Mouse (Mus musculus): ENCODE results near the gene Tgif2. TPM values are rescaled to one million over a fixed set of nuclear protein-coding genes. Genes with fewer than 3 reads are reported as not detected.
"Not testable (repeated sequence)": the region's sequence is repeated elsewhere in the genome, so short reads cannot be mapped to it uniquely, and the experiment has no call there.

Tgif2 gene
- total and polyA plus RNA-seq, 2 experiments from 2014 or later, result 8.2 to 10.8 TPM

- WGBS, result 73% methylated on average over 3 of the region's 3 CpGs
- no peak for ATAC-seq (ENCODE audit: low FRiP score)
- TF ChIP-seq CTCF (IDR thresholded peaks at IDR 0.05), result no peak
- no peaks in the 10 kb centered on the region for H3K4me1 ChIP-seq (ENCODE audit: insufficient read depth, low read length)
- no peak overlapping the region for H3K4me2 ChIP-seq (ENCODE audit: low read depth, low read length, poor library complexity, severe bottlenecking)
- H3K9ac ChIP-seq (replicated peaks; ENCODE audit: low read length, poor library complexity, severe bottlenecking), result no peak overlapping the region
- DNase-seq (ENCODE audit: low spot score), result no peak
- H3K27me3 ChIP-seq (ENCODE audit: insufficient read depth, low read length), result no peaks in the 10 kb centered on the region
- no peaks in the 10 kb centered on the region for H3K36me3 ChIP-seq (ENCODE audit: insufficient read depth, low read length)
- H3K9me3 ChIP-seq (ENCODE audit: low read length), result no peaks in the 10 kb centered on the region
- H3K27ac ChIP-seq (ENCODE audit: low read depth, low read length), result no peak overlapping the region
- H3K4me3 ChIP-seq (ENCODE audit: low read depth, low read length), result no peak overlapping the region
These were observed 24.4 kb upstream of the Tgif2 start for GRCm38 (mm10) chr2:156815412-156815811.

GRCm38 (mm10) chr2:156816116-156816515 lies 23.7 kb upstream of the Tgif2 start:
- 74% methylated on average over 1 of the region's 1 CpGs for WGBS
- H3K36me3 ChIP-seq (ENCODE audit: insufficient read depth, low read length), result no peaks in the 10 kb centered on the region

GRCm38 (mm10) chr2:156825128-156825527 lies 14.7 kb upstream of the Tgif2 start:
- H3K9me3 ChIP-seq (ENCODE audit: low read length); H3K4me2 ChIP-seq (ENCODE audit: low read depth, low read length, poor library complexity, severe bottlenecking); H3K27ac ChIP-seq (ENCODE audit: low read depth, low read length); H3K36me3 ChIP-seq (ENCODE audit: insufficient read depth, low read length); H3K27me3 ChIP-seq (ENCODE audit: insufficient read depth, low read length); H3K4me3 ChIP-seq (ENCODE audit: low read depth, low read length); H3K9ac ChIP-seq (replicated peaks; ENCODE audit: low read length, poor library complexity, severe bottlenecking); ATAC-seq (ENCODE audit: low FRiP score); H3K4me1 ChIP-seq (ENCODE audit: insufficient read depth, low read length); DNase-seq (ENCODE audit: low spot score): not testable (repeated sequence)
- 88% methylated on average over 6 of the region's 6 CpGs for WGBS
- peak; percentile 10; the same call in 1 of the 2 replicates for TF ChIP-seq CTCF (IDR thresholded peaks at IDR 0.05)

More at GRCm38 (mm10) chr2:156816116-156816515, 23.7 kb upstream of the Tgif2 start:
- Histone ChIP-seq H3K27me3 (ENCODE audit: insufficient read depth, low read length) (no peaks in the 10 kb centered on the region), H3K9ac (replicated peaks; ENCODE audit: low read length, poor library complexity, severe bottlenecking) (no peak overlapping the region), H3K4me1 (ENCODE audit: insufficient read depth, low read length) (no peaks in the 10 kb centered on the region), H3K4me2 (ENCODE audit: low read depth, low read length, poor library complexity, severe bottlenecking) (no peak overlapping the region), H3K4me3 (ENCODE audit: low read depth, low read length) (no peak overlapping the region), H3K9me3 (ENCODE audit: low read length) (no peaks in the 10 kb centered on the region), H3K27ac (ENCODE audit: low read depth, low read length) (no peak overlapping the region)
- no peak for TF ChIP-seq CTCF (IDR thresholded peaks at IDR 0.05)
- ATAC-seq (ENCODE audit: low FRiP score) (no peak), DNase-seq (ENCODE audit: low spot score) (no peak)

- no peak for TF ChIP-seq CTCF (IDR thresholded peaks at IDR 0.05)
- no peaks in the 10 kb centered on the region for H3K4me1 ChIP-seq (ENCODE audit: insufficient read depth, low read length)
- H3K27ac ChIP-seq (ENCODE audit: low read depth, low read length), result no peak overlapping the region
- H3K4me3 ChIP-seq (ENCODE audit: low read depth, low read length), result no peak overlapping the region
- DNase-seq (ENCODE audit: low spot score), result no peak
- H3K9me3 ChIP-seq (ENCODE audit: low read length), result peaks cover 11% of the 10 kb centered on the region; the same call in 1 of the 2 replicates
- H3K4me2 ChIP-seq (ENCODE audit: low read depth, low read length, poor library complexity, severe bottlenecking), result no peak overlapping the region
- ATAC-seq (ENCODE audit: low FRiP score), result no peak
- no peak overlapping the region for H3K9ac ChIP-seq (replicated peaks; ENCODE audit: low read length, poor library complexity, severe bottlenecking)
- WGBS, result 98% methylated on average over 11 of the region's 11 CpGs
- no peaks in the 10 kb centered on the region for H3K36me3 ChIP-seq (ENCODE audit: insufficient read depth, low read length)
- no peaks in the 10 kb centered on the region for H3K27me3 ChIP-seq (ENCODE audit: insufficient read depth, low read length)
These were observed 5.5 kb upstream of the Tgif2 start for GRCm38 (mm10) chr2:156834336-156834735.

GRCm38 (mm10) chr2:156838839-156839238 lies 968 bp upstream of the Tgif2 start:
- Histone ChIP-seq H3K27me3 (ENCODE audit: insufficient read depth, low read length) (peaks cover 22% of the 10 kb centered on the region), H3K4me3 (ENCODE audit: low read depth, low read length) (no peak overlapping the region), H3K9ac (replicated peaks; ENCODE audit: low read length, poor library complexity, severe bottlenecking) (no peak overlapping the region), H3K4me2 (ENCODE audit: low read depth, low read length, poor library complexity, severe bottlenecking) (no peak overlapping the region), H3K36me3 (ENCODE audit: insufficient read depth, low read length) (no peaks in the 10 kb centered on the region), H3K9me3 (ENCODE audit: low read length) (no peaks in the 10 kb centered on the region), H3K4me1 (ENCODE audit: insufficient read depth, low read length) (peaks cover 7% of the 10 kb centered on the region; the same call in 1 of the 2 replicates), H3K27ac (ENCODE audit: low read depth, low read length) (no peak overlapping the region)
- 70% methylated on average over 6 of the region's 6 CpGs for WGBS
- no peak for ATAC-seq (ENCODE audit: low FRiP score)
- no peak for TF ChIP-seq CTCF (IDR thresholded peaks at IDR 0.05)
- DNase-seq (ENCODE audit: low spot score), result no peak

GRCm38 (mm10) chr2:156840301-156841027 lies 657 bp downstream of the Tgif2 start:
- Histone ChIP-seq H3K9me3 (ENCODE audit: low read length) (no peaks in the 10 kb centered on the region), H3K9ac (replicated peaks; ENCODE audit: low read length, poor library complexity, severe bottlenecking) (peak overlapping the region; percentile 48), H3K4me3 (ENCODE audit: low read depth, low read length) (peak overlapping the region; percentile 57), H3K27ac (ENCODE audit: low read depth, low read length) (peak overlapping the region; percentile 47; the same call in 1 of the 2 replicates), H3K4me2 (ENCODE audit: low read depth, low read length, poor library complexity, severe bottlenecking) (peak overlapping the region; percentile 100), H3K4me1 (ENCODE audit: insufficient read depth, low read length) (peaks cover 7% of the 10 kb centered on the region; the same call in 1 of the 2 replicates), H3K36me3 (ENCODE audit: insufficient read depth, low read length) (no peaks in the 10 kb centered on the region), H3K27me3 (ENCODE audit: insufficient read depth, low read length) (peaks cover 22% of the 10 kb centered on the region)
- under 1% methylated on average over 54 of the region's 79 CpGs for WGBS
- TF ChIP-seq CTCF (IDR thresholded peaks at IDR 0.05), result no peak
- peak; percentile 15 for DNase-seq (ENCODE audit: low spot score)
- peak; percentile 25; the same call in 1 of the 2 replicates for ATAC-seq (ENCODE audit: low FRiP score)
